Mouse (Mus musculus) activated CD4-positive, CD25-positive, alpha-beta regulatory T cell, adult 4 months (primary cell): ENCODE results near the gene Ptn. TPM values are rescaled to one million over a fixed set of nuclear protein-coding genes. Genes with fewer than 3 reads are reported as not detected.

ENCODE experiments used
- ATAC-seq: one replicate; pipeline ENCODE4 v1.8.0; 2017
- polyA plus RNA-seq, 2 experiments: library from polyadenylated mRNA; unstranded; fragments of 100-300 nt; shearing (Covaris generic); gene quantifications; one replicate each; pipeline ENCODE4 v1.2.1; 2017

Ptn gene
- not detected for polyA plus RNA-seq

DNA sequence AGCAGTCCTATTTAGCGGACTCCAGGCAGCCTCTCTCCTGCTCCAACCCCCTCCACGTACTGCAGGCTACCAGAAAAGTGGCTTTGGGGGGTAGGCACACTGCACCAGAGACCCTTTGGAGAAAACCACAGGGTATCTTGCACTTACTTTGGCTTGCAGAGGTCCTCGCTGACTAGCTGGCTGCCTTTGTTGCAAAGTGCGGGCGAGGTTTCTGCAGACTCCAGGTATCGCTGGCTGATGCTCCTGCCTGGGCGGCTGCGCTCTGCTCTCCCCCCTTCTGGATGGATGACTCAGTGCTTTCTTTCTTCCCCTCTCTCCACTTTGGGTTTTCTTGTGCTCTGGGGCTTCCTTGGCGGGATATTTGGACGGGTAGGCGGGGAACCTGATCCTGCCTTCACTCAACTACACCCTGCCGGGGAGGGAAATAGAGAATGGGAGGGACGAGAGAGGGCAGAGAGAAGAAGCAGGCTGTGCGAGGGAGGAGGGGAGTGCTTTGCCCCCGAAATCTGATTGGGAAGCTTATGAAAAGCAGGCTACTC is at the start of gene Ptn:
Ptn (minus strand) TSS at position 474 of the 539 bp plus-strand sequence.
- no peak for ATAC-seq

DNA sequence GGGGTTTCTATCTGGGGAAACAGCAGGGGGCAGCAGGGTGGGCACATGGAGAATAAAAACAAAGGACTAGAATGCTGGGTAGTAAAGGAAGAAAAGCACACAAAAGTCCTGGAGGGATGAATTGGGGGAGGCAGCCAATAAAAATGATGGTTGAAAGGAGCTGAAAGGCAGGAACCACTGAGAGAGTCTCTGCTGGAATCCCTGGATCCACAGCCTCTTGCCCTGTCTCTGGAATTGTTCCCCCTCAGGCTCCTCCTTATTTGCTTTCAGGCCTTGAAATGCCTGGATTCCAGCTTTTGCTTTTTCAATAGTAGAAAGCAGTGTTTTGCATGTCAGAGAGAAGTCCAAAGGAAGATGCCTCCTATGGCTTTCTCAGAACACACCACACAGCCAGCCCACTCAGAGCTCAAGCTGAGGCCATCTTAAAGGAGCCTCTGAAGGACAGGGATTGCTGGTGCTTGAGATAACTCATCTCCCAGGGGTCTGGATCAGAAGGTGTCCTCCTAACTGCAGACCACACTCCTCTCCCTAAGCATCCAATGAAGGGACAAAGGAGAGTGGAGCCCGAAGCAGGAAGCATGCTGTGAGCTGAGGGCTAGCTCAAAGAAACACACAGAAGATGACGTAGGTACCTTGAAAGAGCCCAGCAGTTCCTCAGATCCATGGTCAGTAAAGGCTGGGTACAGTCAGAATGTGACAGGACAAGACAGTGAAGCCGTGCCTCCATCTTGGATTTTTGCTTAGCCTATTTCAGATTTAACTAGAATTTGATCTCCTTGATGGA is 48.4 kb upstream of the Ptn start:
- ATAC-seq: no peak

DNA sequence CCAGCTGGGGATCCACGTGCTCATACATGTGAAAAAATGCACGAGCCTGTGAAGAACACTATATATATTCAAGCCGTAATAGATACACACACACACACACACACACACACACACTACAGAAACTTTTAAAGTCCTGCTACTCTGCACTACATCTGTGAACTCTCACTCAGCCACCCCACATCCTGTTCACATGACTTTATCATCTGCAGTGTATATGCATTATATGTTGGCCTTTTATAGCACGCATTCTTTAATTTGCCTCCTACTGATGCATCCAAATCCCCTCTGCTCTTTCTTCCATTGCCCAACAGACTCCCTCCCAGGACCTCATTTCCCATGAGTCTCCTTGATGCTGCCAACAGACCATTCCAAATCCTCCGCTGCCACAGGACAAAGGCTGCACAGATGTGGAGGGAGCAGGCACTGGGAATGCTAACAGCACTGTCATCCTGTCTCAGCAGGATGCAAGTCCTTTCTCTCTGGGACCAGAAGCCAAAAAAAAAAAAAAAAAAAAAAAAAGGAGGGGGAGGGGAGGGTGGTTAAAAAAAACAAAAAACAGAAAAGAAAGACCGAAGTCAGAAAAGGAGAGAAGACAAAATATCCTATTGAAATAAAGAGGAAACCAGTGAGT is 47.7 kb upstream of the Ptn start:
- ATAC-seq: no peak

DNA sequence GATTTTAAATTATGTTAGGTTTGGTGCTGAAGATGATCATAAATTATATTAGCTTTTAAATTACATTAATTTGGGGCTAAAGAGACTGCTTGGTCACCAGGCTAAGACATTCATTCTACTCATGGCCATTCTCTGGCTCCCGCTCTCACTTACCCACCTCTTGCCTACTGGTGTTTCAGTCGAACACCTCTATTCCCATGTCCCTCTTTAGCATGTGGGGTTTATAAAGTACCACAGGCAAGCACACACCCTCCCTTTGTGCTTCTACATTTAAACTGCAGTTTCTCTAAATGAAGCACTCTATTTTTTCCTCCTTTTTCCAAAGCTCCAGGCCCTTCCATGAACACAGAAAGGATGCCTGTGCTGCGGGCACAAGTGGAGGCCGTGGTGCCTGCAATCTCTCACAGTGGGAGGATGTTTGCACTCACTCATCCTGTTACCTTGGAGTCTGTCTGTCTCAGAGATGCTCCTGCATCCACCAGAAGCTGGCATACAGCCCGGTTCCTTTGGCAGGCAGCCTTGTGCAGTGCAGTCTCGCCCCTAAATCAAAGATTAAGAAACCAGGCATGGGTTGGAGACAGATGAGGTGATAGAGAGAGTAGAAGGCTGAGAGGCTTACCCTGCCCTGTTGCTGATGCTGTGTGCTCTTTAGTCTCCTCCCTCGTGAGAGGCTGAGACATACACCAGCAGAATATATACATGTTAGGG is 40.6 kb upstream of the Ptn start:
- ATAC-seq: no peak

DNA sequence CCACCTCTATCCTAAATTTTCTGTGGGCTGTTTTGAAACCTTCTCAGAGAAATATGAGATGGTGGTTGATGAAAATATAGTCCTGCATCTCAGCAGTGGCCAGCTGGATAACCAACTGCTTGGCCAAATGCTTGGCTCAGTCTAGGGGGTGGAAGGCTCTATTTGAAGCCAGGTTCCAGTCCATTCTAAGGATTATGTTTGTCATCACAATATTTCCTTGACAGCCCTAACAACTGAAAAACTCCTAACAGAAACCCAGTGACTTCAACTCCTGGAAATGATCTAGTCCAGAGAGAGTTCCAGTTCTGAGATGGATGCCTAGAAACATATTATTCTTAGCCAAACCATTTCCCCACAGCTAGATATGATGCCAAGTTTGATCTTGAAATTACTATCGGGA is 35.3 kb upstream of the Ptn start:
- ATAC-seq: no peak

DNA sequence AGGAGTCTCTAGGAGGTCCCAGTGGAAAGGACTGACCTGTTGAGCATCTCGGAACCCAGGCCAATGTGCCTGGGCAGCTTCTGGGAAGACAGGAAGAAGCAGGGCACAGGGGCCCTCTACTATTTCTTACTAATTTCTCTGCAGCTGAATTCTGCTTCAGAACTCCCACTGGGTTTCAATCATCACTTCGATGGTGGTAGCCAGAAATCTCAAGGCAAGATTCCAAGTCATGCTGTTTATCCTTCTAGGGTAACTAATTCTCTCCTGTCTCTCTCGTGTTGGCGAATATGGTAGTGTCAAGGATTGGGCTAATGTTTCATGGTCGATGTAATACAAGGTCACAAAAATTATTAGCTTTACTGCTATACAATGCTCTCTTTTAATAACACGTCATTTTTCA is 34.2 kb upstream of the Ptn start:
- ATAC-seq: no peak

DNA sequence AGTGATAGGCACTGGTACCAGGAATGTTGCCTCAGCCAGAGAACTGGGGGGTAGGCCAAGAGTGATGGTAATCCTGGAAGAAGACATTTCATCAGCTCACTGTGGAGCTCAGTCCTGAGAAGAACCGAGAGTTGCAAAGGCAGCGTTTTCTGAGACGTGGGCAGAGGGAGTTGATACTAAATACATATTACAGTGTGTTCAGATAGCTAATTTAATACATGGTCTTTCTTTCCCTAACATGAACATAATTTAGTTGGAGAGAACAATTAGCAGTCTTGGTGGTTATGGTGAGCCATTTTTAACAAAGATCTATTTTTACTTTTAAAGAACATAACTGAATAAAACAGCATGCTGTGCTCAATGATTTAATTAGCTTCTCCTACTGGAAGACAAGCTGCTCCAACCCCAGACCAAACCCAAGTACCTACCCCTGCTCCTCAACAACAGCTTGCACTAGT is 33.0 kb upstream of the Ptn start:
- ATAC-seq: no peak

DNA sequence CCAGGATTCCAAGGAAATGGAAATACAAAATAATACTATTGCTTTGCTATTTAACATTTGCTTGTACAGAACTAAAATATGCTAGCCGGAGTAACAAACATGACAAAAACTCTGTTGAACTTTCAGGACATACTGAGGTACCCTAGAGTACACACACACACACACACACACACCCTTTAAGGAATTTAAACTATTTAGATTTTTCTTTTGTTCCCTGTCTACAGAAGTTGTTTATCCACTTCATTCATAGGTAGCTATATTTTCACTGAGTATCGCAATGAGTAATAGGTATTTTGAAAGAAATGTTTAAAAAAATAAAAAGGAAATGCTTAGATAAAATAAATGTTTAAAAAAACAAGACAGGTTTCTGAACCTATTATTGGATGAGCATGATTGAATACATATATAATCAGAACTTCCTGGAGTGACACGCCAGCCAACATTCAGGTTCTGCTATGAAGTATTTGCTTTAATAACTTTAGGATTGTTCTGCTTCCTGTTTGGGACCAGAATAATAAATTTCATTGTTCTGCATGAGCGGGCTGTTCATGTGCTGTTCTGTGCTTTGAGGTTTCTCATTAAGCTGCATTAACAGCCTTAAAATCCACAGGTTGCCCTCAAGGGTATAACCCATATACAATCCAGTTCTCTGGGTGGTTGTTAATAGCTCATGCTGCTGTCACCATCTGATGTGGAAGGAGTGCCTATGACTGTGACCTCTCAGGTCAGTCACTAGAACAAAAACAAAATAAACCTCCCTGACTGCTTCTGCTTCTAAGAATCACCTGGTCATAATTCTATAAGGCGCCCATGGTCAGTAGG is 32.3 kb upstream of the Ptn start:
- ATAC-seq: no peak

DNA sequence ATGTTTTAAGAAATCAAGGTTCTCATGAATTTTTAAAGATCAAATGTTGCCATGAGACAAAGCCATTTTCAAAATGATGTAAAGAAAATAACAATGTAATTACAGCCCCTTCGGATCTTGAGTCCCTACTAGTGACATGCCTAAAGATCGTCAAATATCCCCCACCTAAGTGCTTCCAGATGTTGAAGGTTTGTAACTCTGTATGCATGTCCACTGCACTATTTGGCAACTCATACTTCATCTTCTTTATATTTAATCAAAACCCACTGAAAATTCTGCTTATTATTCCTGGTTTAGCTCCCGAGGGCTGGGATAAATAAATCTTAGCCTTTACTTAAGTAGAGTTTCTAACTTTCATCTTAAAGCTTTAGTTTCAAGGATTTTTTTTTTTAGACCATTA is 31.7 kb upstream of the Ptn start:
- no peak for ATAC-seq

DNA sequence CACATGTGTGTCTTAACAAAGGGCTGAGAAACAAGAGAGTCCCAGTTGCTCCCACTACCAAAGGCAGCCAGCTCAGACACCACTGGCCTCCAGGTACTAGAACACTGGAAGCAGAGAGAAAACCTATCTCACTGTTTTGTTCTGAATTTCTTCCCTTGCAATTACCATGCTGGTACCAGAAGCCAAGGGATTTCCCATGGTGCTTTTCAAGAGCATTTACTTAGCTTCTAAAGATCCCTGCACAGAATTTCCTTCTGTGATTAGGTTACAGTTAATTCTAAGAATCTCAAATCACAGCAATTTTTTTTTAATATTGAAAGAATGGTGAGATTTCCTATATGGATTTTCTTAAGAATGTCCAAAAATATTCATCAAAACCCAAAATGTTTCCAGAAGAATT is 31.2 kb upstream of the Ptn start:
- no peak for ATAC-seq

DNA sequence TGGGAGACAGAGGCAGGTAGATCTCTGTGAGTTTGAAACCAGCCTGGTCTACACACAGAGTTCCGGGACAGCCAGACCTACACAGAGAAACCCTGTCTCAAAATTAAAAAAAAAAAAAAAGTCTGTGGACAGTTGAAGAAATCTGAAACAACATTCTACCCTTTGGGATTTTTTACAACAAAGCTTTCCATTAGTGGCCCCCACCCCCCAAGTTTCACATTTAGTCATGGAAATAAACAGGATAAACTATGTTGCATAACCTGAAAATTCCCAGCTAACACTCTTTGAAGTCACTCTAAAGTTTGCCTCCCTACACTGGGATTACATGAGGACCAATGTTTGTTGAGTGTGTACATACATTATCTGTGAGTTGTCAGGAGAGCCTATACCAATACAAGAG is 28.7 kb upstream of the Ptn start:
- no peak for ATAC-seq

DNA sequence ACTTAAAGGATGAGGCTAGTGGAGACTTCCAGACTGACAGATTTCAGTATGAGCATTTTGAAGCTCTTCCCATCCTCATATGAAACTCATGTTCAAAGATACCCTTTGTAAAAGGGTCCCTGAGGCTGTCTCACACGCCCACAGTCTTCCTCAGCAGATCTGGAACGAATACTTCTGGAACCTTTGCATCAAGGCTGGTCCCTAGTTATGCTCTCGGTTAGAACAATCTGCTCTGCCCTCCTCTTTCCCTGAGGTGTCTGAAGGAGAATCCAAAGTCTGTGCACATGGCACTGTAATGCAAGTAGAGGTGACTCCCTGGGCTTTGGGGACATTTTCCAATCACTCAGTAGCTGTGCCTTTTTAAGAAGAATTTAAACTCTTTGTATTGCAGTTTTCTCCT is 25.3 kb upstream of the Ptn start:
- ATAC-seq: no peak

DNA sequence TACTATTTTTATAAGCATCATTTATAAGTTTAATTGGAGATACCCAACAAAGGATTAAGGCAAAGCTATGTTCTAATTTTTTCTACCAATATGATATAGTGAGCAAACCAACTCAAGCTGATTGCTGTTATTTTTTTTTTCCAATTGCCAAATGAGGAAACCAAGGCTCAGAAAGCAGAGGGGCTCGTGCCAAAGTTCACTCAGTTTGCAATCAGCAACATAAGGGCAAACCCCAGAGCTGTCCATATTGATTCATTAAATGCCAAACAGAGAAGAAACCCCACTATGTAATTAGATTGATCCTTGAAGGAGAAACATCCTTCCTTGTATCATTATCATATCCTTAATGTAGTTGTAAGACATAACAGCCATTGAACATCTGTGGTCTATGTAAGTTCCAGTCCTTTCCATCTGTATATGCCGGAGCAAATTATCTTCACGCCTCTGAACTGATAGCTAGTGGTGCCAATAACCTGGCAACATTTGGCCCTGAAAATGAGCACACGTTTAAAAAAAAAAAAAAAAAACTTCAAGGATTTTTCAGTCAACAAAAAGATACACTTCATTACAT is 24.8 kb upstream of the Ptn start:
- ATAC-seq: no peak

DNA sequence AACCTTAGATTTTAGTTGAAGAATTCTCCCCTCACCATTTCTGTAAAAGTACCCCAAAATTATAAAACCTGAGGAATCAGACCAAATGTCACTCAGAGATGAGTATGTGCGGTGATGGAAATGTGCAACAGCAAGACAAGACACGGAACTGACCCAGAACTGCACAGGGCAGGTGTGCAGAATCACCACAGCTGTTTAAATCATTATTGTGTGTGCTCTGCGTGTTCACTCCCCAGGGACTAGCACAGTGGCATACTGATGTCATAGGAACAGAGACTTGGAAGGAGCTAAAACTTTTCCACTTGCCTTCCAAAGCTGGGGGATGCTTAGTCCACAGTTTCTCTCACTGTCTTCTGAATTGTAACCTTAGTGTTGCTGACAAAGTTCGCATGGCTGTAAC is 22.7 kb upstream of the Ptn start:
- no peak for ATAC-seq

DNA sequence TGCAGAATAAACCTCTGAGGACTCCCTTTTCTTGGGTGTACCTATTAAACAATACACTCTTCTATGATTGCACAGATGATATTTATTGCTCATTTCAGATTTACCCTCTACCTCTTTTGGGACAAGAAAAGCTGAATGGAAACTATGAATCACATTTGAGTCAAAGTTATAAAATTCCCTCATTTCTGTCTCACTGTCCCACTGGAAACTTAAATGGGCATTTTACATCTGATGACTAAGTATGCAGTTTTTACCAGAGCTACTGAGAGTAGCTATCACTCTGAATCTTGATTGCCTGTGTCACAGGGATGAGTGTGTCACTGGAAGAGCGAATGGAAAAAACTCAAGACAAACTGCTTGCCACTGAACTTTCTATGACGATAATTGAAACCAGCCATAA is 22.2 kb upstream of the Ptn start:
- ATAC-seq: no peak

DNA sequence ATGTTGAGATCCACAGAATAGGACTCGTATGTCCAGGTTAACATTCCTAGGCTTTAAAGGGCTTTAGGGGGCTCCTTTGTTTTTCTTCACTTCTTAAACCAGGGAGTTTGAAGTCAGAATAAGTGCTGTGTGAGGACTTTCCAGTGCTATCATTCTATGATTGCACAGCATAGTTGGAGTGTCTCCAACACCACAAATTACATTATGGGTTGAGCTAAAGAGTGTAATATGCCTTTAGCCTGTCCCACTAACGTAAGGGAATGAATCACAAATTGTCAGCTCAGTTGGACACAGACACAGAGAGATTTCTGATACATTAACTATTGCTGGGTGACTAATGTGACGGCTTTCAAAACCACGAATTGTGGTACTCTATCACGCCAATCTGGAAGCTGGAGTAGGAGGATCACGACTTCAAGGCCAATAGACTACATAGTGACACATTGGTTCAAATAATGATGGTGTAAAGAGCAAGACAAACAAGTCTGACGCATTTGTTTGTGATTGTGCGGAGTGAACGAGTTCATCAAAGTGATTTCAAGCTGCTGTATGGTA is 20.4 kb upstream of the Ptn start:
- ATAC-seq: no peak

DNA sequence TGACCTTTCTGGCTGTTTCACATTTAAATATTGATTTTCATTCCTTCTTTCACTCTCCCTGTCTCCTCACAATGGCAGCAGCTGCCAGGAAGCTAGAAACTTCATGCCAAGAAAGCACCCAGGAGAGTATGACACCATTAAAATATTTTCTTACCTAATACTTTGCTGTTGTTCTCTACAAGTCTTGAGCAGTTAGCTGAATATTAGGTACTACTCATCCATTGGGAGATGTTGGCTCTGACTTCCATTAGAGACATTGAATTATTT is 9.7 kb upstream of the Ptn start:
- no peak for ATAC-seq

DNA sequence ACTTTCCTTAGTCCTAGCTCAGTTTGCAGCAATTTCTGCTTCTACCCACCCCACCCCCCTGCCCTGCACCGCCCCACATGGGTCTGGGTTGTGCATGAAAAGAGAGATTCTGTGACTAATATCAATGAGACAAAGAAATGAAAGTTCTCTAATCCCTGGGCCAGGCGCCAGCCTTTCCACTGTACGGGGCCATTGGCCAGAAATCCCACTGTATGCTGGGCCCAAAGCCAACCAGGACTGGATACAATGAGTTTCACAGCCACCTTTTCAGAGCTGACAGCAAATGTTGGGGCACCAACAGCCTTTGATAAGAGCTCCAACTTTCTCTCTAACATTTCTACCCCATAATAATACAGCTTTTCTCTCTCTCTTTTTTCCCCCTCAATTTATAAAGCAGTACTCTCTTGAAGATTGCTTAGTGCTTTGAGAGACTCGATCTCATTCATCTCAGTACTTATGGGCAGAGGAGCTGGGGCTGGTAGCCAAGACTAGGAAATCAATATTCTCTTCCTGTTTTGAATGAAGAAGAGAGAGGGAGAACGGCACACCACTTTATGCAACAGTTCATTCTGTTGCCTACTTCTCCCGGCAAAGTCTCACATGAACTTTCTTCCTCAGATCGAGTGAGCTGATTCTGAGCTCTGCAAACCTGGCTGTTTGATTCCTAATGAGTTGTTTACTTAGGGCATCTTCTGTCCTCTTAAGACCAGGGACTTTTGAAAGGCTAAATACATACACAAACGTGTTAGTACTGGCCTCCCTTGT is 9.2 kb upstream of the Ptn start:
- ATAC-seq: no peak

DNA sequence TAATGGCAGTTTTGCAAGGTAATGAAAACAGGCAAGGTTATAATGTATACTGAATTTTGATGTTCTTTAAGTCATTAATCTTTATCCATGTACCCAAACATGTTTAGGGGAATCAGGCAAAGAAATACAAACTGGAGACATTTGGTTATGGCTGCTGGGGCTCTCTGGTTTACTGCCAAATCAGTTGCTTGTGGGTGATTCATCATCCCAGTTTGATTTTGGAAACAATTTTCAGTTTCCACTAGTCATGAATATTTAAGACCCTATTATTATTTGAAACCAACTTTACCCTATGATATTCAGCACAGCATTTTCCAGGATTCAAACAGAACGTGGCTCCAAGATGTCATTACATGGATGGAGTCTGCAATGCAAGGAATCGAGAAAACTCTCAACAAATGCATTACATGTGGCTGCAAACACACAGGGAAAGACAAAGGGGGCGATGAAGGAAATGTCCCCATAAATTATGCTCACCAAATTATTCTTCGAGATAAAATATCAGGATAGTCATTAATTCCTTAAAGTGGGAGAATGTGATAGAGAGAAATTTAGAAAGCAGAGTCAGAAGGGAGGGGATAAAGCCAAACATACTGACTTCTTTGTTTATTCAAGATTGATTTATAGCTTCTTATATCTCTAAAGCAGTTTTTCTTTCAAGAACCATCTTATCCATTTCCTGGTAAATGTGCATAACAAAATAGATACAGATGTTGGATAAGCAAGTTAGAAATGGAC is 8.4 kb upstream of the Ptn start:
- no peak for ATAC-seq

DNA sequence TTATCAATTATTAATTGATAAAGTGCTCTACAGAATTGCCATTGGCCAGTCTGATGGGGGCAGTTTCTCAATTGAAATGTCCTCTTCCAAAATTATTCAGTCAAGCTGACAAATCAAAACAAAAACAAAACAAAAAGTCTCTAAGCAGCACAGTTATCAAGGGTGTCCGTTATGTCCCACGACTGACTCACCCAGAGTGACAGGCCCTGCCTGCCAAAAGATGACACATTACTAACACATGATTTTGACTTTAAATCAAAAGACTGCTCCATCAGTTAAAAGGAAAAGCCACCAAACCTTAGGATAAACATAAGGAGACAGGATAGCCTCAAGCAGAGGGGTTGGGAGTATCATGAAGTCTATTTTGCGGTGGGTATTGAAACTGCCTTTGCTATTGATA is 6.6 kb upstream of the Ptn start:
- ATAC-seq: no peak

DNA sequence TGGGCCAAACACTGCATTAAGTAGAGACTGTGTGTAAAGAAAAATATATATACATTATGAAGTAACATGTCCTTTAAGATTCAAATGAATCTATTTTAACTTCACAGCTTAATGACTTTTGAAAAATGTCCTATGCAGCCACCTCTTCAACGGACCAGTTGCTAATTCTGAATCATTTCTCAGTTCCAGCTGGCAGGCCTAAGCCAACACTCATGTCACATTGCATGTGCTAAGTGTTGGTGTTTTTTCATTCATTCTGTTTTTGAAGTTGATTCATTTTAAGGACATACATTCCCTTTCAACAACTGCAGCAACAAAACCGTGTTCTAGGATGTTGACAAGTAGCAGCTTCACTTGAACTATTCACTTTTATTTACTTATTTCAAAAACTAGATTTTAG is 6.0 kb upstream of the Ptn start:
- no peak for ATAC-seq
